Mouse (Mus musculus) limb, embryonic 14.5 days (tissue): ENCODE data around the gene Gm17416. TPM values are rescaled to one million over a fixed set of nuclear protein-coding genes. Genes with fewer than 3 reads are reported as not detected.

Experiments
- ATAC-seq: fragments of 200-750 bp; cut with Nextera tagmentation; 2 replicates; pipeline ENCODE4 v1.8.0; 2017; ENCODE audit warnings: low read depth, moderate number of reproducible peaks, moderate TSS enrichment; ENCODE audit not compliant: low FRiP score
- DNase-seq: peaks from one replicate; pipeline ENCODE4 v3.0.0-alpha.2; 2015; ENCODE audit warnings: low spot score
- H3K27ac ChIP-seq: fragments of 300-500 bp; sonication (generic); replicated peaks from 2 replicates; pipeline ENCODE4 v1.5.1; 2014; ENCODE audit warnings: low read depth, mild to moderate bottlenecking, low read length, moderate library complexity, mixed read lengths
- H3K27me3 ChIP-seq: fragments of 300-500 bp; sonication (generic); 2 replicates; pipeline ENCODE4 v1.6.1; 2014; ENCODE audit warnings: low read length, mixed read lengths; ENCODE audit not compliant: control insufficient read depth, insufficient read depth
- H3K36me3 ChIP-seq: fragments of 300-500 bp; sonication (generic); 2 replicates; pipeline ENCODE4 v1.6.1; 2014; ENCODE audit warnings: mild to moderate bottlenecking, low read length, moderate library complexity, mixed read lengths; ENCODE audit not compliant: control insufficient read depth, insufficient read depth
- H3K4me1 ChIP-seq: fragments of 300-500 bp; sonication (generic); 2 replicates; pipeline ENCODE4 v1.6.1; 2014; ENCODE audit warnings: antibody characterized with exemption, low read length, mixed read lengths; ENCODE audit not compliant: control insufficient read depth, insufficient read depth
- H3K4me2 ChIP-seq: fragments of 300-500 bp; sonication (generic); replicated peaks from 2 replicates; pipeline ENCODE4 v1.6.1; 2014; ENCODE audit warnings: low read depth, mild to moderate bottlenecking, low read length, moderate library complexity; ENCODE audit not compliant: severe bottlenecking
- H3K4me3 ChIP-seq: fragments of 300-500 bp; sonication (generic); replicated peaks from 2 replicates; pipeline ENCODE4 v1.5.1; 2014; ENCODE audit warnings: low read length
- H3K9ac ChIP-seq: fragments of 300-500 bp; sonication (generic); 2 replicates; pipeline ENCODE4 v1.6.1; 2014; ENCODE audit warnings: mild to moderate bottlenecking, low read depth, low read length, moderate library complexity; ENCODE audit not compliant: severe bottlenecking
- H3K9me3 ChIP-seq: fragments of 300-500 bp; sonication (generic); 2 replicates; pipeline ENCODE4 v1.6.1; 2016; ENCODE audit warnings: low read length; ENCODE audit not compliant: control insufficient read depth
- POLR2A ChIP-seq: fragments of 200-500 bp; IDR thresholded peaks from 2 replicates; pipeline ENCODE4 v1.8.0; 2012; ENCODE audit warnings: inconsistent platforms, mild to moderate bottlenecking, moderate library complexity, borderline replicate concordance; ENCODE audit not compliant: insufficient read depth, insufficient read length; ENCODE audit errors: extremely low read depth
- WGBS: fragments of 180-500 bp; shearing (Covaris S2); extraction: QIAGEN DNeasy Blood & Tissue Kit; methylation state at CpG from one replicate; pipeline ENCODE4 v1.1.7; 2014; 5-methylcytosine and 5-hydroxymethylcytosine counted together
- polyA plus RNA-seq, 2 experiments: library from polyadenylated mRNA; depleted of rRNA in 1 of 2; stranded (reverse) in 1 of 2; unstranded in 1 of 2; fragments of >200 nt; fragmentation: Nextera tagmentation in 1 of 2; extraction: Ambion mirVana in 1 of 2; gene quantifications; 2 replicates each; pipeline versions ENCODE4 v1.2.1 to v1.2.3; 2012 to 2014

The Gm17416 gene
- polyA plus RNA-seq, 2 experiments: not detected

GRCm38 (mm10) chr2:152544691-152545090 is 24.4 kb upstream of the Gm17416 start:
- H3K4me3 ChIP-seq: no peak overlapping the region
- ATAC-seq (peak; percentile 55; the same call in 1 of the 2 replicates), DNase-seq (peak; percentile 45)
- no peak overlapping the region for H3K27ac ChIP-seq
- H3K36me3 ChIP-seq: no peaks in the 10 kb centered on the region
- TF ChIP-seq POLR2A: no peak
- H3K4me2 ChIP-seq: no peak overlapping the region
- no peaks in the 10 kb centered on the region for H3K4me1 ChIP-seq
- H3K27me3 ChIP-seq: no peaks in the 10 kb centered on the region
- no peak overlapping the region for H3K9ac ChIP-seq
- H3K9me3 ChIP-seq: no peaks in the 10 kb centered on the region
- WGBS: 19% methylated on average over 4 of the region's 4 CpGs

- no peaks in the 10 kb centered on the region for H3K36me3 ChIP-seq
- no peak for DNase-seq
- 77% methylated on average over 5 of the region's 5 CpGs for WGBS
Observed at GRCm38 (mm10) chr2:152548124-152548523, 21.0 kb upstream of the Gm17416 start.

GRCm38 (mm10) chr2:152553774-152554423 is 15.2 kb upstream of the Gm17416 start:
- H3K36me3 ChIP-seq: no peaks in the 10 kb centered on the region
- WGBS: 12% methylated on average over 16 of the region's 16 CpGs
- ATAC-seq (no peak), DNase-seq (peak; percentile 67)
- H3K27me3 ChIP-seq: no peaks in the 10 kb centered on the region
- TF ChIP-seq POLR2A: no peak
- H3K4me2 ChIP-seq: 0 out of 2 replicates have a peak overlapping the region, but pooled peaks have one; percentile 25
- no peaks in the 10 kb centered on the region for H3K9me3 ChIP-seq
- no peak overlapping the region for H3K4me3 ChIP-seq
- H3K27ac ChIP-seq: no peak overlapping the region
- no peak overlapping the region for H3K9ac ChIP-seq
- H3K4me1 ChIP-seq: no peaks in the 10 kb centered on the region

More at GRCm38 (mm10) chr2:152548124-152548523, 21.0 kb upstream of the Gm17416 start:
- Histone ChIP-seq H3K27me3 (no peaks in the 10 kb centered on the region), H3K9me3 (no peaks in the 10 kb centered on the region), H3K4me1 (no peaks in the 10 kb centered on the region), H3K4me2 (no peak overlapping the region), H3K9ac (no peak overlapping the region), H3K27ac (no peak overlapping the region), H3K4me3 (no peak overlapping the region)
- TF ChIP-seq POLR2A: no peak
- ATAC-seq: no peak

- DNase-seq (no peak), ATAC-seq (no peak)
- no peak for TF ChIP-seq POLR2A
- H3K27me3 ChIP-seq: no peaks in the 10 kb centered on the region
- no peak overlapping the region for H3K27ac ChIP-seq
- H3K4me2 ChIP-seq: no peak overlapping the region
- WGBS: 83% methylated on average over 7 of the region's 7 CpGs
- H3K36me3 ChIP-seq: no peaks in the 10 kb centered on the region
- H3K9ac ChIP-seq: no peak overlapping the region
- no peaks in the 10 kb centered on the region for H3K4me1 ChIP-seq
- H3K9me3 ChIP-seq: no peaks in the 10 kb centered on the region
- no peak overlapping the region for H3K4me3 ChIP-seq
Observed at GRCm38 (mm10) chr2:152556655-152557054, 12.5 kb upstream of the Gm17416 start.

DNA sequence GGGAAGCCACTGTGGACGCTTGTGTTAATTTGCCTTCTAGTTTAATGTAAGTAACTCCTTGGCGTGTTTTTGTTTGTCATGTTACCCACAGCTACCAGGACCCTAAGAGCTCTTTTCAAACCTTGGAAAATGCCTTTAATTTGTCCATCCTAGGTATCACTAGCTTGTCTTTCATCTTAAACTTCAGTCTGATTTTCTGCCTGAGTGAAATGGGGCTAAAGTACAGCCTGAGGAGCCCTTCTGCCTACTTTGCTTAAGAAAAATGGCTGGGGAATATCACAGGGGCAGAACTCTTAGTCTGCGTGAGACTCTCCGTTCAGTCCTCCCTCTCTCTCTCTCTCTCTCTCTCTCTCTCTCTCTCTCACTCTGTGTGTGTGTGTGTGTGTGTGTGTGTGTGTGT is 743 bp downstream of the Gm17416 start:
- ATAC-seq: no peak
- no peak overlapping the region for H3K4me2 ChIP-seq
- no peaks in the 10 kb centered on the region for H3K36me3 ChIP-seq
- TF ChIP-seq POLR2A: no peak
- H3K4me1 ChIP-seq: no peaks in the 10 kb centered on the region
- H3K27ac ChIP-seq: no peak overlapping the region
- H3K9ac ChIP-seq: no peak overlapping the region
- 70% methylated on average over 4 of the region's 4 CpGs for WGBS
- H3K9me3 ChIP-seq: no peaks in the 10 kb centered on the region
- no peak for DNase-seq
- no peak overlapping the region for H3K4me3 ChIP-seq
- H3K27me3 ChIP-seq: no peaks in the 10 kb centered on the region
